Mouse (Mus musculus): Measurements from ENCODE around the gene Fam228b. TPM values are rescaled to one million over a fixed set of nuclear protein-coding genes. Genes with fewer than 3 reads are reported as not detected.
"Not testable (repeated sequence)": the region's sequence is repeated elsewhere in the genome, so short reads cannot be mapped to it uniquely, and the experiment has no call there.

The Fam228b gene
- polyA plus RNA-seq, 1 experiment from 2014 or later, result 4.9 TPM

DNA sequence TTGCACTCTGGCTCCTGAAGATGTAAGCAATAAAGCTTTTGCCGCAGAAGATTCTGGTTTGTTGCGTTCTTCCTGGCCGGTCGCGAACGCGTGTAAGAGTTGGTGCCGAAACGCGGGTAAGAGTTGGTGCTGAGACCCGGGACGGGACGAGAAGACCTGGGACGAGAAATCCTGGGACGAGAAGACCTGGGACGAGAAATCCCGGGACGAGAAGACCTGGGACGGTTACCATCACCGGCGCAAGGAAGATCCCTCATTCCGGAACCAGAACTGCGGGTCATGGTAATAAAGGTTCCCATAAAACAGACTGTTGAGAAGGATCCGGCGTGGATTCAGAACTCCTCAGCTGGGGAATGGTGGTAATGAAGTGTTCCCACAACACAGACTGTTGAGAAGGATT lies 19.1 kb upstream of the Fam228b start:
- not testable (repeated sequence) for H3K4me3 ChIP-seq (ENCODE audit: low read depth, low read length); H3K27ac ChIP-seq (replicated peaks; ENCODE audit: low read depth, low read length); H3K9me3 ChIP-seq (ENCODE audit: control insufficient read depth, low read length); H3K36me3 ChIP-seq (ENCODE audit: control insufficient read depth, insufficient read depth, low read length); DNase-seq (ENCODE audit: low spot score); ATAC-seq (ENCODE audit: low read depth); H3K9ac ChIP-seq (ENCODE audit: low read depth, low read length); H3K27me3 ChIP-seq (replicated peaks; ENCODE audit: control insufficient read depth, insufficient read depth, low read length); H3K4me2 ChIP-seq (ENCODE audit: low read depth, low read length); H3K4me1 ChIP-seq (ENCODE audit: control insufficient read depth, insufficient read depth, low read length)
- WGBS, result 95% methylated on average over 25 of the region's 25 CpGs

DNA sequence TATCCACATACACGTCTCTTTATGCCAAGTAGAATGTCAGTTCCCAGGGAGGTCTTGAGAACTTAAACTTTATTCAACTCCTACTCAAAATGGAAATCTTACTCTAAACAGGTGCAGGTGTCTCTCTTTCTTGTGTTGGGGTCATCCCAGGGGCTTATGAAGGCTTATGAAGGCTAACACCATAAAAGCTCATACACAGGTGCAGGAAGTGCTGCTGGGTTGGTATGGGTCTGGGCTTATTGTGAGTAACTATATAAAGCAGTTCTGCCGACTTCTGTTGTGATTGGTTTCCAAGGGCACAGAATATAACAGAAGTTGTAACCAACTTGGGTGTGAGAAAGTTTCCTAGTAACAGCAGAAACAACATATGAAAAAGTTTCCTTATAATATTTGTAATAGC lies 15.4 kb upstream of the Fam228b start:
- H3K9me3 ChIP-seq (ENCODE audit: control insufficient read depth, low read length), result no peaks in the 10 kb centered on the region
- no peaks in the 10 kb centered on the region for H3K27me3 ChIP-seq (replicated peaks; ENCODE audit: control insufficient read depth, insufficient read depth, low read length)
- no peak for DNase-seq (ENCODE audit: low spot score)
- H3K9ac ChIP-seq (ENCODE audit: low read depth, low read length), result no peak overlapping the region
- no peak for ATAC-seq (ENCODE audit: low read depth)
- H3K4me1 ChIP-seq (ENCODE audit: control insufficient read depth, insufficient read depth, low read length), result no peaks in the 10 kb centered on the region
- 71% methylated on average over 2 of the region's 2 CpGs for WGBS
- H3K27ac ChIP-seq (replicated peaks; ENCODE audit: low read depth, low read length), result no peak overlapping the region
- H3K4me3 ChIP-seq (ENCODE audit: low read depth, low read length), result no peak overlapping the region
- H3K4me2 ChIP-seq (ENCODE audit: low read depth, low read length), result no peak overlapping the region
- H3K36me3 ChIP-seq (ENCODE audit: control insufficient read depth, insufficient read depth, low read length), result no peaks in the 10 kb centered on the region

DNA sequence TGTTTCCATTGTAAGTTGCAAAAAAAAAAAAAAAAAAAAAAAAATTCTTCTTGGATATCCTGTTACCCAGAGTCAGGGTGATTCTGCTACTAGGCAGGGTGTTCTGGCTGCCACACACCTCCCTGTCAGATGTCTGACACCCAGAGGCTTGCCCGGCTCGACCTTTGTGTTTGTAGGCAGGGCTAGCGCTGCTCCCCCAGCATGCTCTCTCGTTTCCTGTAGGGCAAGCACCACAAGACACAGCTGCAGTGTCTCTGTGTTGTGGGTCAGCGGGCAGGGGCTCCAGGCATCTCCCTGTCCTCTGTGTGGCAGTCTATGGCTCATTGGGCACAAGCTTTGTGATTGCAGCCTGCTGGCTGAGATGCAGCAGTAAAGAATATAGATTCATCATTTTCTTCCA lies 14.5 kb upstream of the Fam228b start:
- 48% methylated on average over 5 of the region's 5 CpGs for WGBS
- Histone ChIP-seq H3K4me3 (ENCODE audit: low read depth, low read length) (no peak overlapping the region), H3K27me3 (replicated peaks; ENCODE audit: control insufficient read depth, insufficient read depth, low read length) (no peaks in the 10 kb centered on the region), H3K27ac (replicated peaks; ENCODE audit: low read depth, low read length) (no peak overlapping the region), H3K36me3 (ENCODE audit: control insufficient read depth, insufficient read depth, low read length) (no peaks in the 10 kb centered on the region), H3K9ac (ENCODE audit: low read depth, low read length) (no peak overlapping the region), H3K9me3 (ENCODE audit: control insufficient read depth, low read length) (no peaks in the 10 kb centered on the region), H3K4me2 (ENCODE audit: low read depth, low read length) (no peak overlapping the region), H3K4me1 (ENCODE audit: control insufficient read depth, insufficient read depth, low read length) (no peaks in the 10 kb centered on the region)
- DNase-seq (ENCODE audit: low spot score), result no peak
- no peak for ATAC-seq (ENCODE audit: low read depth)

DNA sequence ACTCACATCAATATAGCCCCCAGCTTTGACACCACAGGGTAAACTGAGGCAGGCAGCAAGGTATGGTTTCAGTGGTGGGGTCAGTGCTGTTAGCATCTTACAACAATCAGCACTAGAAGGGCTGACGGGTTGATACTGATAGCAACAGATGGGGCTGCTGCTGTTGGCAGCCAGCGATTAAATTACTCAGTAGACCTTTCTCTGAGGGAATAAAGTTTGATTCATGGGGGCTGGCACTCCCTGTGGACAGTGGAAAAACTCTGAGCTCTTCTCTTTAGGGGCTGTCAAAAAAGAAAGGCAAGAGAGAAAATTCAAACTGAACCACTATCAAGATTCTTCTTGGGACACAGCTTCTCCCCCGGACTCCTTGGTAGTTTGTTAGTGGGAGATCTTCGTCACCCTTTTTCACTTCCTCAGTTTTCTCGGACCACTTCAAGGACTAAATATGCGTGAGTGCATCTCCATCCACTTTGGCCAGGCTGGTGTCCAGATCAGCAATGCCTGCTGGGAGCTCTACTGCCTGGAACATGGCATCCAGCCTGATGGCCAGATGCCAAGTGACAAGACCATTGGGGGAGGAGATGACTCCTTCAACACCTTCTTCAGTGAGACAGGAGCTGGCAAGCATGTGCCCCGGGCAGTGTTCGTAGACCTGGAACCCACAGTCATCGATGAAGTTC lies 12.8 kb upstream of the Fam228b start:
- H3K4me1 ChIP-seq (ENCODE audit: control insufficient read depth, insufficient read depth, low read length); H3K4me2 ChIP-seq (ENCODE audit: low read depth, low read length); H3K27me3 ChIP-seq (replicated peaks; ENCODE audit: control insufficient read depth, insufficient read depth, low read length); ATAC-seq (ENCODE audit: low read depth); H3K9me3 ChIP-seq (ENCODE audit: control insufficient read depth, low read length); DNase-seq (ENCODE audit: low spot score); H3K9ac ChIP-seq (ENCODE audit: low read depth, low read length); H3K4me3 ChIP-seq (ENCODE audit: low read depth, low read length); H3K27ac ChIP-seq (replicated peaks; ENCODE audit: low read depth, low read length); H3K36me3 ChIP-seq (ENCODE audit: control insufficient read depth, insufficient read depth, low read length): not testable (repeated sequence)
- WGBS, result 85% methylated on average over 6 of the region's 9 CpGs

DNA sequence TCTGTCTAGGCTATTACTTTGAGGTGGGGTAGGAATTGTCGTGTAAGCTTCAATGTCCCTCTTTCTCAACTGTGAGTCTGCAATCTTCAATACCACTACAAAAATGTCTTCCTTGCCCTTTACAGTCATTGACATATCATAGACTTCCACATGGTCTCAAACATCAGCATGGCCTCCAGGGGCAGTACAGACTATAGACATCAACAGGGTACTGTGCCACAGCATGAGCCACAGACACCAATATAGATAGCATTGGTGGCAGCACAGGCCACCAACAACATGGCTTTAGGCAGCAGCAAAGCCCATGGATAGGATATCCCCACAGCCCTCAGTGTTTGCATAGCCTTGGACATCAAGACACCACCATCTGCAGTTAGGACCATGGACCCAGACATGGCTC lies 12.2 kb upstream of the Fam228b start:
- ATAC-seq (ENCODE audit: low read depth) (no peak), DNase-seq (ENCODE audit: low spot score) (no peak)
- Histone ChIP-seq H3K27me3 (replicated peaks; ENCODE audit: control insufficient read depth, insufficient read depth, low read length) (no peaks in the 10 kb centered on the region), H3K4me3 (ENCODE audit: low read depth, low read length) (no peak overlapping the region), H3K36me3 (ENCODE audit: control insufficient read depth, insufficient read depth, low read length) (no peaks in the 10 kb centered on the region), H3K4me2 (ENCODE audit: low read depth, low read length) (no peak overlapping the region), H3K9ac (ENCODE audit: low read depth, low read length) (no peak overlapping the region), H3K27ac (replicated peaks; ENCODE audit: low read depth, low read length) (no peak overlapping the region), H3K4me1 (ENCODE audit: control insufficient read depth, insufficient read depth, low read length) (no peaks in the 10 kb centered on the region), H3K9me3 (ENCODE audit: control insufficient read depth, low read length) (no peaks in the 10 kb centered on the region)
- WGBS, result 92% methylated on average over 1 of the region's 1 CpGs

DNA sequence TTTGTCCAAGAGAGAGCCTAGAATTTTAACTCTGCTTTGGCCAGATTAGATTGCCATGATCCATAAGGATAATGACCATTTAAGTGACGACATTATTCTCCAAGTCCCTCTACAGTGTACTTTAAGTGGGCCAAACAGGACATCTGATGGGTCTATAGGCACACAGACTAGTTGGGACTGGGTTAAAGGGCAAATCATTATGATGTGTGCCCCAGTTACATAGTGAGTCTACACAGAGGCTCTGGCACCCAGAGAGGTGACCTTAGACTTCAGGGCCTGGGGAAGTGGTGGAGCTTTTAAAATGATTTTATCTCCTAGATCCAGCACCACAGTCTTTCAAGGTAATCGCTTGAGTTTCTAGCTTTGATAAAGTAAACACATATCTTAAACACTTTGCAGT lies 11.2 kb upstream of the Fam228b start:
- H3K9ac ChIP-seq (ENCODE audit: low read depth, low read length), result no peak overlapping the region
- H3K27ac ChIP-seq (replicated peaks; ENCODE audit: low read depth, low read length), result no peak overlapping the region
- ATAC-seq (ENCODE audit: low read depth), result no peak
- no peaks in the 10 kb centered on the region for H3K4me1 ChIP-seq (ENCODE audit: control insufficient read depth, insufficient read depth, low read length)
- no peak overlapping the region for H3K4me3 ChIP-seq (ENCODE audit: low read depth, low read length)
- no peaks in the 10 kb centered on the region for H3K9me3 ChIP-seq (ENCODE audit: control insufficient read depth, low read length)
- WGBS, result 71% methylated on average over 2 of the region's 2 CpGs
- no peak overlapping the region for H3K4me2 ChIP-seq (ENCODE audit: low read depth, low read length)
- no peaks in the 10 kb centered on the region for H3K27me3 ChIP-seq (replicated peaks; ENCODE audit: control insufficient read depth, insufficient read depth, low read length)
- no peaks in the 10 kb centered on the region for H3K36me3 ChIP-seq (ENCODE audit: control insufficient read depth, insufficient read depth, low read length)
- DNase-seq (ENCODE audit: low spot score), result no peak

DNA sequence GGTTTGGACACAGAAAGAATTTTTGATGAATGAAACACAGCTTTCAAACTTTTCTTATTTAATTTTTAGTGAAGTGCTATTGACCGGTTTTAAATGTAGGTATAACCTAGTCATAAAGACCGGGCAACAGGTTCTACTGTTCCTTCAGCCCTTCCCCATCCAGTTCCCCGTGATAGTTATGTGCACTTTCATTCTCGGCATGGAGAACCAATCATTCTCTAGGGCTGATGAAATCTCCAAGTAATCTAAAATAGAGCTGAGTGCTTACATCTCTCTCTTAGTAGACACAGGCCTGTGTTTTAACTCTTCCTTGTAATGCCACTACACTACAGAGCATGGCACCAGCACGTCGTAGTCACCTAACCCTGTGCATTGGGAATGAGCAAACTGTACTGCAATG lies 8.7 kb upstream of the Fam228b start:
- Histone ChIP-seq H3K4me1 (ENCODE audit: control insufficient read depth, insufficient read depth, low read length) (no peaks in the 10 kb centered on the region), H3K4me2 (ENCODE audit: low read depth, low read length) (no peak overlapping the region), H3K27ac (replicated peaks; ENCODE audit: low read depth, low read length) (no peak overlapping the region), H3K9me3 (ENCODE audit: control insufficient read depth, low read length) (no peaks in the 10 kb centered on the region), H3K4me3 (ENCODE audit: low read depth, low read length) (no peak overlapping the region), H3K9ac (ENCODE audit: low read depth, low read length) (no peak overlapping the region), H3K27me3 (replicated peaks; ENCODE audit: control insufficient read depth, insufficient read depth, low read length) (no peaks in the 10 kb centered on the region), H3K36me3 (ENCODE audit: control insufficient read depth, insufficient read depth, low read length) (no peaks in the 10 kb centered on the region)
- ATAC-seq (ENCODE audit: low read depth) (no peak), DNase-seq (ENCODE audit: low spot score) (no peak)
- WGBS, result 86% methylated on average over 6 of the region's 6 CpGs

DNA sequence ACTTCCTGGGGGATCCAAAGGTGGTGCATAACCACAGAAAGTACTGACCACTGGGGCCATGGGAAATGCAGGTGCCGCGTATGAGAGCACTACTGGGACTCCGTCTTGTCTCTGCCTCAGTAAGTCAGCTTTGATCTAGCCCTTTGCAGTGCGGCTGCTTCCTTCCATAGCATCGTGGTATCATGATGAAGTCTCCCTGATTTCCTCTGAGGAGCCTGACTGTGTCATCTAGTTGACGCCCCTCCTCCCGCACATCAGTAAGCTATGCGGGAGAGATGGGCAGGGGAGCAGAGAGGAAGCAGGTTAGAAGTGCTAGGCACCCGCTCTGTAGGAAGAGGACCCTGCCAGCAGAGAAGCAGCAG lies 6.5 kb upstream of the Fam228b start:
- H3K4me3 ChIP-seq (ENCODE audit: low read depth, low read length), result no peak overlapping the region
- no peaks in the 10 kb centered on the region for H3K27me3 ChIP-seq (replicated peaks; ENCODE audit: control insufficient read depth, insufficient read depth, low read length)
- H3K9me3 ChIP-seq (ENCODE audit: control insufficient read depth, low read length), result no peaks in the 10 kb centered on the region
- H3K36me3 ChIP-seq (ENCODE audit: control insufficient read depth, insufficient read depth, low read length), result no peaks in the 10 kb centered on the region
- no peak overlapping the region for H3K27ac ChIP-seq (replicated peaks; ENCODE audit: low read depth, low read length)
- H3K4me2 ChIP-seq (ENCODE audit: low read depth, low read length), result no peak overlapping the region
- H3K4me1 ChIP-seq (ENCODE audit: control insufficient read depth, insufficient read depth, low read length), result no peaks in the 10 kb centered on the region
- ATAC-seq (ENCODE audit: low read depth) (no peak), DNase-seq (ENCODE audit: low spot score) (no peak)
- H3K9ac ChIP-seq (ENCODE audit: low read depth, low read length), result no peak overlapping the region
- 81% methylated on average over 9 of the region's 9 CpGs for WGBS

DNA sequence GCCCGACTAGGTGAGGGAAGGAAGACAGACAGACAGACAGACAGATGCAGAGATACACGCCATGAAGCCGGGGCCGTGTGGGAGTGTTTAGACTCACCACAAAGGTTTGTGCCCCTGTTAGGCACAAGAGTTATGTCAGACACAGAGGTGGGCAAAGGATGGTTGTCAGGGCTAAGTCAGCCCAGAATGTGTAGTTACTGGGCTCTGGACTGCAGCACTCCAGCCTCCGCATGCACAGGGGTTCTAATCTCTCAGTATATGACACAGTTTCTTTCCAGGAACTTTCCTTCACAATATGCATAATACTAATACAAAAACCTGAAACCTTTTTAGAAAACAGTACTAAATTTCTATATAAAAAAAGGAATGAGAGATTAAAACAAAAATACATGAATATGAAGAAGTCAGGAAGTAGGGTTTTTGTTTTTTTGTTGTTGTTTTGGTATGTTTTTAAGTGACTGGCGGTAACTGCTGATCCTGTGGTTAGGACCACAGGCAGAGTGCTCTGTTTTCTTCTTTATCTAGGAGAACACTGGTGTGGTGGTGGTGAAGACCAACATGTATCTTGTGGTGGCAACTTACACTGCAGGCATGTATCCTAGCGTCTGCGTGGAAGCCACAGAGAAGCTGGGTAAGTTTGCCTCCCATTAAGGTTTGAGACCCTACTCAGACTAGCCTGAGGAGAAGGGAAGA lies 6.0 kb upstream of the Fam228b start:
- Histone ChIP-seq H3K4me3 (ENCODE audit: low read depth, low read length) (no peak overlapping the region), H3K9ac (ENCODE audit: low read depth, low read length) (no peak overlapping the region), H3K4me2 (ENCODE audit: low read depth, low read length) (no peak overlapping the region), H3K27me3 (replicated peaks; ENCODE audit: control insufficient read depth, insufficient read depth, low read length) (no peaks in the 10 kb centered on the region), H3K4me1 (ENCODE audit: control insufficient read depth, insufficient read depth, low read length) (no peaks in the 10 kb centered on the region), H3K9me3 (ENCODE audit: control insufficient read depth, low read length) (no peaks in the 10 kb centered on the region), H3K27ac (replicated peaks; ENCODE audit: low read depth, low read length) (no peak overlapping the region), H3K36me3 (ENCODE audit: control insufficient read depth, insufficient read depth, low read length) (no peaks in the 10 kb centered on the region)
- no peak for DNase-seq (ENCODE audit: low spot score)
- ATAC-seq (ENCODE audit: low read depth), result no peak
- 89% methylated on average over 8 of the region's 8 CpGs for WGBS

Data from embryonic facial prominence, embryonic 14.5 days (tissue).